Mouse (Mus musculus): ENCODE results near the gene Spon1. TPM values are rescaled to one million over a fixed set of nuclear protein-coding genes. Genes with fewer than 3 reads are reported as not detected.

Gene Spon1
- total and polyA plus RNA-seq, 3 experiments, result not detected

- no peak for TF ChIP-seq MAFK (IDR thresholded peaks at IDR 0.05; ENCODE audit: insufficient replicate concordance, low read length)
- no peak for TF ChIP-seq ZC3H11A (IDR thresholded peaks at IDR 0.05; ENCODE audit: low read depth, low read length)
- TF ChIP-seq JUND (conservative IDR thresholded peaks at IDR 0.05; ENCODE audit: low read depth, low read length), result no peak
- TF ChIP-seq MAZ (IDR thresholded peaks at IDR 0.05; ENCODE audit: low read depth, low read length), result no peak
- no peak for TF ChIP-seq POLR2A (IDR thresholded peaks at IDR 0.05; ENCODE audit: low read depth, low read length)
- no peak for TF ChIP-seq SIN3A (IDR thresholded peaks at IDR 0.05; ENCODE audit: low read length)
- TF ChIP-seq CHD1 (IDR thresholded peaks at IDR 0.05; ENCODE audit: low read depth, low read length), result no peak
- no peak for TF ChIP-seq NELFE (IDR thresholded peaks at IDR 0.05; ENCODE audit: low read depth, low read length)
- TF ChIP-seq UBTF (IDR thresholded peaks at IDR 0.05; ENCODE audit: low read depth, low read length), result no peak
- no peak for TF ChIP-seq CTCF (conservative IDR thresholded peaks at IDR 0.05 in 1 of 2, IDR thresholded peaks at IDR 0.05 in 1 of 2; ENCODE audit: low read depth in 2 of 2, low read length in 2 of 2)
- Histone ChIP-seq H3K4me3 (replicated peaks in 1 of 3; ENCODE audit: low read depth in 2 of 3, low read length in 2 of 3, poor library complexity in 1 of 3) (no peak overlapping the region), H3K27ac (ENCODE audit: insufficient read depth, low read depth) (no peak overlapping the region), H3K36me3 (replicated peaks in 1 of 2; ENCODE audit: control insufficient read depth in 1 of 2, insufficient read depth in 1 of 2, low read length in 1 of 2) (no peaks in the 10 kb centered on the region), H3K4me1 (ENCODE audit: control insufficient read depth in 1 of 2, insufficient read depth in 2 of 2) (no peaks in the 10 kb centered on the region), H3K9me3 (replicated peaks; ENCODE audit: low read length) (no peaks in the 10 kb centered on the region), H3K79me2 (replicated peaks; ENCODE audit: control insufficient read depth, extremely low read depth, insufficient read depth, poor library complexity, severe bottlenecking) (no peaks in the 10 kb centered on the region), H3K27me3 (replicated peaks) (peaks cover 5% of the 10 kb centered on the region), H3K9ac (ENCODE audit: insufficient read depth, low read depth) (no peak overlapping the region), H3K4me2 (ENCODE audit: insufficient read depth, low read depth, poor library complexity, severe bottlenecking) (no peak overlapping the region)
- dilution Hi-C loops (cut with MboI; ENCODE audit: extremely low pct_ligation_motif_present, extremely low pct_unique_long_range_greater_than_20kb, low sequenced_read_pairs), result no loop called here
- no peak for DNase-seq (ENCODE audit: extremely low read depth)
- in situ Hi-C loops (cut with MboI; ENCODE audit: low pct_ligation_motif_present, low pct_unique_long_range_greater_than_20kb, low sequenced_read_pairs), result no loop called here
These were observed 21.8 kb upstream of the Spon1 start for GRCm38 (mm10) chr7:113743982-113744381.

GRCm38 (mm10) chr7:113756616-113757015, 9.2 kb upstream of the Spon1 start:
- Histone ChIP-seq H3K9ac (ENCODE audit: insufficient read depth, low read depth) (no peak overlapping the region), H3K9me3 (replicated peaks; ENCODE audit: low read length) (no peaks in the 10 kb centered on the region), H3K4me1 (ENCODE audit: control insufficient read depth in 1 of 2, insufficient read depth in 2 of 2) (no peaks in the 10 kb centered on the region), H3K4me2 (ENCODE audit: insufficient read depth, low read depth, poor library complexity, severe bottlenecking) (no peak overlapping the region), H3K4me3 (replicated peaks in 1 of 3; ENCODE audit: low read depth in 2 of 3, low read length in 2 of 3, poor library complexity in 1 of 3) (no peak overlapping the region), H3K79me2 (replicated peaks; ENCODE audit: control insufficient read depth, extremely low read depth, insufficient read depth, poor library complexity, severe bottlenecking) (no peaks in the 10 kb centered on the region), H3K27me3 (replicated peaks) (peaks cover 6% of the 10 kb centered on the region), H3K36me3 (replicated peaks in 1 of 2; ENCODE audit: control insufficient read depth in 1 of 2, insufficient read depth in 1 of 2, low read length in 1 of 2) (no peaks in the 10 kb centered on the region), H3K27ac (ENCODE audit: insufficient read depth, low read depth) (no peak overlapping the region)
- in situ Hi-C loops (cut with MboI; ENCODE audit: low pct_ligation_motif_present, low pct_unique_long_range_greater_than_20kb, low sequenced_read_pairs) (no loop called here), dilution Hi-C loops (cut with MboI; ENCODE audit: extremely low pct_ligation_motif_present, extremely low pct_unique_long_range_greater_than_20kb, low sequenced_read_pairs) (no loop called here)
- no peak for TF ChIP-seq MAFK (IDR thresholded peaks at IDR 0.05; ENCODE audit: insufficient replicate concordance, low read length)
- TF ChIP-seq ZC3H11A (IDR thresholded peaks at IDR 0.05; ENCODE audit: low read depth, low read length), result no peak
- TF ChIP-seq ETS1 (conservative IDR thresholded peaks at IDR 0.05; ENCODE audit: low read depth, low read length), result no peak
- no peak for TF ChIP-seq RCOR1 (conservative IDR thresholded peaks at IDR 0.05; ENCODE audit: low read depth, low read length)
- no peak for TF ChIP-seq EP300 (IDR thresholded peaks at IDR 0.05; ENCODE audit: low read length)
- no peak for TF ChIP-seq PAX5 (IDR thresholded peaks at IDR 0.05; ENCODE audit: low read length)
- TF ChIP-seq POLR2A (IDR thresholded peaks at IDR 0.05; ENCODE audit: low read depth, low read length), result no peak
- no peak for TF ChIP-seq SIN3A (IDR thresholded peaks at IDR 0.05; ENCODE audit: low read length)
- TF ChIP-seq CHD1 (IDR thresholded peaks at IDR 0.05; ENCODE audit: low read depth, low read length), result no peak
- TF ChIP-seq JUN (IDR thresholded peaks at IDR 0.05; ENCODE audit: insufficient read depth, low read depth, low read length), result no peak
- TF ChIP-seq UBTF (IDR thresholded peaks at IDR 0.05; ENCODE audit: low read depth, low read length), result no peak
- no peak for TF ChIP-seq HCFC1 (IDR thresholded peaks at IDR 0.05; ENCODE audit: low read depth, low read length)
- no peak for TF ChIP-seq E2F4 (IDR thresholded peaks at IDR 0.05; ENCODE audit: insufficient replicate concordance, low read depth, low read length)
- no peak for TF ChIP-seq ZKSCAN1 (IDR thresholded peaks at IDR 0.05; ENCODE audit: borderline replicate concordance, low read depth, low read length)
- no peak for TF ChIP-seq JUND (conservative IDR thresholded peaks at IDR 0.05; ENCODE audit: low read depth, low read length)
- TF ChIP-seq ZNF384 (IDR thresholded peaks at IDR 0.05; ENCODE audit: low read depth, low read length), result no peak
- TF ChIP-seq MAX (IDR thresholded peaks at IDR 0.05; ENCODE audit: low read length), result no peak
- TF ChIP-seq SMC3 (IDR thresholded peaks at IDR 0.05; ENCODE audit: low read depth, low read length), result no peak
- no peak for DNase-seq (ENCODE audit: extremely low read depth)
